Mouse (Mus musculus) mouse trophoblast stem cell (cell line): ENCODE results near the gene Itsn2.
"Not testable (repeated sequence)": the region's sequence is repeated elsewhere in the genome, so short reads cannot be mapped to it uniquely, and the experiment has no call there.

Source experiments
- in situ Hi-C, 2 experiments: fragments of 300-500 bp; cut with MseI, MboI; formaldehyde crosslinking; loops; 2 replicates in 1 of 2; 3 replicates in 1 of 2; pipeline ENCODE4 v1.15.1; 2025

Itsn2 gene

DNA sequence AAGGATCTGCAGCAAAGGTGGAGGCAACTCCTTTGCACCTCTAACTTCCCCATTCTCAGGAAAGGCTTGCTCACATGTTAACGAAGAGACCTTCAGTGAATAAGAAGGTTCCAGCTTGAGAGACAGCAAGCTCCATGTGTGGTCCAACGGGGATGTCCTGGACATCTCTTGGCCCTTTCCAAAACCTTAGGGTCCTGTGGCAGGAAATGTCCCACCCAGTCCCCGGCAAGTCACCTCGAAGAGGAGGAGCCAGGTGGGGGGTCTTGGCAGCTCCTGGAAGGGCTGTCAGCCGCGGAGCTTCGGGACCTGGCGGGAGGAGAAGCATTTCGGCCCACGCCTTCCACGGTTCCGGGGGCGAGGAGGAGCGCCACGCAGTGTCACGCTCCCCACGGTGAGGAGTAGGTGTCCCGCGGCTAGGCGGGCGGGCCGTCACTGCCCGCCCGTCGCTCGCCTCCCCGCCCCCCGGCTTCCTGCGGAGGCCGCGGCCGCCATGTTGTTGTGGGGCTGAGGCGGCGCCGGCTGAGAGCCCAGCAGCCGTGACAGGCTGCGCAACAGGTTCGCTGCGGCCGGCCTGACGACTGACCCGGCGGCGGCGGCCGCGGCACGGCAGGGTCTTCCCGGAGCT lies at the start of gene Itsn2, which contains the start of gene Gm3625:
Itsn2 (plus strand) TSS at position 98 of the 625 bp plus-strand sequence.
Gm3625 (minus strand) TSS at position 387 of the 625 bp plus-strand sequence.
- in situ Hi-C loops: no loop called here

GRCm38 (mm10) chr12:4544400-4544919 lies 48.0 kb upstream of the Itsn2 start:
- in situ Hi-C loops: no loop called here

- in situ Hi-C loops: no loop called here
These were observed 47.0 kb upstream of the Itsn2 start for GRCm38 (mm10) chr12:4545425-4545824.

DNA sequence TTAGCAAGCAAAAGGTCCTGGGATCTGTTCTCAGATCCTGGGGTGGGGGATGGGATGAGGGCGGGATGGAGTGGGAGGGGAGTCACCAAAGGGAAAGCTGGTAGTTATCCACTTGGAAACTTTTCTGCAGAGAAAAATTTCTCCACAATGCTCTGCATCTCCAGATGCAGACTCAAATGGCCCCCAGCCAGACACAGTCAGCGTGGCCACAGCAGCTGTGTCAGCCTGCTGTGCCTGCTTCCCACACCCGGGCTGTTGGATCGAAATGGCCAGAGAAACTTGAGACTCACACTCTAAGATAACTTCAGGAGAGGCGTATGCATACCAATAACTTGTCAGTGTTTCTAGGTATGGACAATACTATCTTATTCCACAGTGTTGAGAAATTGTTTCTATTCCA lies 45.9 kb upstream of the Itsn2 start:
- in situ Hi-C loops: no loop called here

GRCm38 (mm10) chr12:4547557-4547956 lies 44.9 kb upstream of the Itsn2 start:
- in situ Hi-C loops: no loop called here

GRCm38 (mm10) chr12:4548053-4549013 lies 44.1 kb upstream of the Itsn2 start:
- in situ Hi-C loops: no loop called here

GRCm38 (mm10) chr12:4553704-4554103 lies 38.7 kb upstream of the Itsn2 start:
- in situ Hi-C loops: not testable (repeated sequence)

- in situ Hi-C loops: no loop called here
These were observed 37.0 kb upstream of the Itsn2 start for GRCm38 (mm10) chr12:4555451-4555850.

DNA sequence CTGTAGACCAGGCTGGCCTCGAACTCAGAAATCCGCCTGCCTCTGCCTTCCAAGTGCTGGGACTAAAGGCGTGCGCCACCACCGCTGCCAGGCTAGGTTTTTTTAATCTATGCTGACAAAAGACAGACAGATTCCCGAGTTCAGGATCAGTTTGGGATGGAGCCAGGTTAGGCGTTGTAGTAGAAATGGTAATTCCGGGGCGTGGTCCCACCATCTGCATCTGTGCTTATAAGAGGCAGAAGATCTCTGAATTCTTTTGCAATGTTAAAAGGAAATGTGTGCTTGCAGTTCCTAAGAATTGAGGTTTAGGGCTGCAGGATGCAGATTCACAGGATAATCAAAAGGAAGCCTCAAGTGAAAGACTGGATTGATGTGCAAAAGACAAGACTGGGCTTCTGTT lies 35.5 kb upstream of the Itsn2 start:
- in situ Hi-C loops: no loop called here

DNA sequence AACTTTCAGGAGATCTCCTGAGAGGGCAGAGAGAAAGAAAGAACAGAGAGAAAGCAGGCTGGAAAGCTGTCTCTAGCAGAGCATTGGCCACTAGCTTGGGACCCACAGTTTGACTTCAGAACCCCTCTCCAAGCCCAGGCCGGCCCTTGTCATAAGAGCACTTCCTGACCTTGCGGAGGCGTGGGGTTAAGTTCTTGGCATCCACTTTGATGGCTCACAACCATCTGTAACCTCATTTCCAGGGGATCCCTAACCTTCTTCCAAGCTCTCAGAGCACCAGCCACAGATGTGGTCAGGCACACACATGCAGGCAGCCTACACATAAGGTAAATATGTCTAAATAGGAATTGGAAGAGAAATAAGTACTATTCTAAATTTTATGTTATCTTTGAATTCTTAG lies 35.0 kb upstream of the Itsn2 start:
- in situ Hi-C loops: no loop called here

DNA sequence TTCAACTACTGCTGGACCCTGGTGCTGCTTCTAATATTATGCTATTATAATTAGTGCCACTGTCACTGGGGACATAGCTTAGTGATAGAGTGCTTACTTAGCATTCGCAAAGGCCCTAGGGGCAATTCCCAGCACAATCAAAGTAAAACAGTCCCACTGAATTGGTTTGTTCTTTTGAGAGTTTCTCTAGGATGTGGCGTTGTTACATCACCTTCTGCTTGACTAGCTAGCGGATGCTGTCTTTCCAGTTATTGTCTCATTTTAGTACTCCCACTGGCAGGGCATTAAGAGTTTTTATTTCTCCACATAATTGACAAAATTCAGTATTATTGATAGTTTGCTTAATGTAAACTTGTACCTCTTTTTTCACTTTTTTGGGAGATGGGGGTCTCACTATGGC lies 34.4 kb upstream of the Itsn2 start:
- in situ Hi-C loops: no loop called here

- in situ Hi-C loops: no loop called here
These were observed 33.8 kb upstream of the Itsn2 start for GRCm38 (mm10) chr12:4558475-4559279.

- in situ Hi-C loops: no loop called here
These were observed 20.6 kb upstream of the Itsn2 start for GRCm38 (mm10) chr12:4571864-4572263.

GRCm38 (mm10) chr12:4574065-4574464 lies 18.4 kb upstream of the Itsn2 start:
- in situ Hi-C loops: no loop called here

GRCm38 (mm10) chr12:4582326-4582725 lies 10.1 kb upstream of the Itsn2 start:
- in situ Hi-C loops: no loop called here

DNA sequence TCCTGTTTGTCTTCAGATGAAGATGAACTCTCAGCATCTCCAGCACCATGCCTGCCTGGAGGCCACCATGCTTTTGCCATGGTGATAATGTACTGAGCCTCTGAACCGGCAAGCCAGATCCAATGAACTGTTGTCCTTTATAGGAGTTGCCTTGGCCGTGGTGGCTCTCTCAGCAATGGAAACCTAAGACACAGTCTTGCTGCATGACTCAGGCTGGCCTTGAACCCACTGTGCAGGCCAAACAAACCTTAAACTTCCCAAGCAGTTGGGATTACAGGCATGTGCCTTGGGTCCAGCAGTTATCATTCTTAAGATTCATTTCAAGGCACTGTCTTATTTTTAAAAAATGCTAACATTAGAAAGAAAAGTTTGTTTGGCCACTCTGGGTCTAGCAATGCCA lies 4.6 kb upstream of the Itsn2 start:
- in situ Hi-C loops: no loop called here

GRCm38 (mm10) chr12:4588603-4589002 lies 3.8 kb upstream of the Itsn2 start:
- in situ Hi-C loops: no loop called here

DNA sequence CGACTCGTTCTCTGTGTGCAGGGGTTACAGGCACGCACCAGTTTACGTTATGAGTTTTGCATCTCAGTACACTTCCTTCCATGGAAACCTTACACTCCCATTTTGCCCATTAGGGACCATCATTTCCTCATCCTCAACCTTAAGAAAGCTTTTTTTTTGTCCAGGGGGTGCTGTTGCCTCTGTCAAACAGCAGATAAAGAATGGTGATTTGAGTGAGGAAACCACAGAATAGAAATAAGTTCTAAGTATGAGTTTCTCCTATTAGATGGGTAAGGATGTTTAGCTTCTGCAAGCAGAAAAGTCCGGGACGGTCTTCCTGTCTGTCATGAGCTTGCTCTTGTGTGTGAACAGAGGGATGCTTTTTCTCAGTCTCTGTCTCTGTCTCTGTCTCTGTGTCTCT lies 413 bp upstream of the Itsn2 start:
- in situ Hi-C loops: no loop called here

DNA sequence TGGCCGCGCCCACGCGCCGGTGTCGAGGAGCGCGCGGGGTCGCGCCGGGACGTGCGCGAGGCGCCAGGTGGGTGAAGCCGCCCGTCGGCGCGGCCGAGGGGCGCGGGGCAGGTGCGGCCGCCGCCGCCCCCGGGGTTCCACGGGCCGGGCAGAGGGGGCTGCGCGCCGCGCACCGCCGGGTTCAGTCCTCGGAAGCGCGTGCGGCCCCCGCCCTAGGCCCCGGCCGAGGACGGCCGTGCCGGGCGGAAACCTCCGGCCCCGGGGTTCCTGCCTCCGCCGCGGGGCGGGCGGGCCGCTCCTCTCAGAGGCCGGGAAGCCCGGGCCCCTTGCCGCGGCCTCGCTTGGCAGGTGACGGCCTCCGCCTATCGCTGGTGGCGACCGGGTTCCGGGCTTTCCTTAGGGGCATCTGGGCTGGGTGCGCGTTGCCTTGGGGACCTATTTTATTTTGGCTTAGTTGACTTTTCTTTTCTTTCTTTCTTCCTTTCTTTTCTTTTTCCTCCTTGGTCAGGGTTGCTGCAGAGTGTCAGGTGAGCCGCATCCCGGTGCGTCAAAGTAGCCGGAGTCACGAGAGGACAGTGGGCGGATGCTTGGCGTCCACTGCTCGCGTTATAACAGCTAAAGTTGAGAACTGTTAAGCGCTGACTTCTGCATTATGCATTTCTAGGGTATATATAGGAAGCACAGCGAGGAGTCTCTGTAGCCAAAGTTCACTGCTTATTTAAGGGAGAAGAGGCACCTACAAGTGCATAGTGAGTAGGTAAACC lies 910 bp downstream of the Itsn2 start:
- in situ Hi-C loops: no loop called here

DNA sequence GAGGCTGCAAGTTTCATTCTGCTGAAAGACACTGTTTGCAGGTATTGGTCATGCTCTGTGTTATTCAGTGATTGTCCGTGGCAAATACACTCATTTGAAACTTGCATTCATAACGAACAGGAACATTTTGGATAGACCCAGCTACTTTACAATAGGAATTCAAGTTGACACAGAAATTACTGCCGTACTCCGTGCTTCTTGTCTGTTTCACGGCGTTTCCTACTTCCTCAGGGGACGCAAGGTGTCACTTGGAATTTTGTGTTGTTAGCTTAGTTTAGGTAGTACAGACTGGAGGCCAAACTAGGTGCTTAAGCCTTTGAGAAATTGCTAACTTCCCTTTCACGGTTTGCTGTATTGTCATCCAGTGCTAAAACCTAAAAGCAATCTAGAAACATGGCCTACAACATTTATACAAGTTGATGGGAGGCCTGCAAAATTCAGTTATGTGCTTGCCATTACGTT lies 1.5 kb downstream of the Itsn2 start:
- in situ Hi-C loops: no loop called here

DNA sequence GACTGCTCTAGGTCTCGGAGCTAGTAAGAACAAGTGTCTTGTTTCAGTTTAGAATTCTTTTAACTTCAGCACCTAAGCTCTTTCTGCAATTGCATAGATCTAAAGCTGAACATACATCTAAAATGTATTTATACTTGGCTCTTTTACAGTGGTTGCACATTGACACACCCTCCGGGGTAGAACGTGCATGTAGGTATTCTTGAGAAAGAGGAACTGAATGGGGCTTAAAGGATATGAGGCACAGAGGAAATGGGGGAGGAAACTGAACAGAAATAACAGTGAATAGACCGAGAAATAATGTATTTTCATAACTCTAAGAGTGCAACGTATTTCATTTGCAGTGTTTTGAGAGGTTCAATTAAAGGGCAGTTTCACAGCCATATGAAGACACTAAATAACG lies 2.6 kb downstream of the Itsn2 start:
- in situ Hi-C loops: no loop called here
